ENCODE assay signal across 17 mouse cellular contexts in the genomic region with DNA sequence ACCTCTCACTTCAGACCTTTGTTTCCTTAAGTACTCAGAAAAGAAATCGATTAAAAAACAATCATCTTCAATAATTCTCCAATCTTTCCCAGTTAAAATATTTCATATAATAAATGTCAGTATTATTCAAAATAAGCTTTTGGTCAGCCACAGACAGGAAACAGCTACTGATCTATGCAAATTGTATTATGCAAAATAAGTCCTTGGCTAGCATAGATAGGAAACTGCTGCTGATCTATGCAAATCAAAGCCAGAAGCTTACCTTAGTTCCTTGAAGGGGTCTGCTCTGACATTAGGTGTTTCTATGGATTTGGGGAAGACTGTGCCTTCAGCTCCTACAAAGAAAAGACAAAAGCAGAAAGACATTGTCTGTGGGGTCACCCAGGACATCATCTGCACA.
"Had no signal": no experiment of that assay in that cellular context is flagged by ENCODE, and none has a peak within 500 bp of the region (broad histone marks: within the 10 kb centered on the region; RNA-seq: fewer than 3 reads in every experiment).

No protein-coding gene starts in this region.

- H3K27ac ChIP-seq: neural tube, embryonic 12.5 days; neural tube, embryonic 13.5 days; neural tube, embryonic 15.5 days; stomach, embryonic 15.5 days; stomach, postnatal 0 days had no signal

- H3K27me3 ChIP-seq: neural tube, embryonic 12.5 days; neural tube, embryonic 13.5 days; neural tube, embryonic 15.5 days; stomach, embryonic 15.5 days had no signal

- H3K4me3 ChIP-seq: neural tube, embryonic 12.5 days; neural tube, embryonic 13.5 days; neural tube, embryonic 15.5 days; stomach, embryonic 15.5 days had no signal

- H3K36me3 ChIP-seq: neural tube, embryonic 12.5 days; neural tube, embryonic 13.5 days; neural tube, embryonic 15.5 days; stomach, embryonic 15.5 days had no signal

- DNase-seq: retina, postnatal 1 day; right cerebral cortex, adult 18-20 months; right cerebral cortex, postnatal 14 days; right cerebral cortex, postnatal 25 days; right cerebral cortex, postnatal 4 days; spleen, adult 18-20 months; thymus, adult 18-20 months; thymus, adult 2 months; thymus, postnatal 14 days; thymus, postnatal 25 days; thymus, postnatal 36 days; thymus, postnatal 4 days had no signal

- H3K9me3 ChIP-seq: neural tube, embryonic 12.5 days; neural tube, embryonic 13.5 days; neural tube, embryonic 15.5 days; stomach, embryonic 15.5 days had no signal

- H3K9ac ChIP-seq: neural tube, embryonic 12.5 days; neural tube, embryonic 13.5 days; neural tube, embryonic 15.5 days; stomach, embryonic 15.5 days had no signal

- H3K4me2 ChIP-seq: neural tube, embryonic 12.5 days; neural tube, embryonic 13.5 days; neural tube, embryonic 15.5 days; stomach, embryonic 15.5 days had no signal

- H3K4me1 ChIP-seq: neural tube, embryonic 12.5 days; neural tube, embryonic 13.5 days; neural tube, embryonic 15.5 days; stomach, embryonic 15.5 days had no signal
